Mouse (Mus musculus) c-Kit-negative CD71-positive TER-119-positive erythroid progenitor cells, embryonic 14.5 days (primary cell): ENCODE data around the gene Slc27a1.

ENCODE experiments used
- DNase-seq: peaks from one replicate; pipeline ENCODE4 v3.0.0-alpha.2; 2013; ENCODE audit warnings: low read depth, low spot score

The Slc27a1 gene

GRCm38 (mm10) chr8:71554644-71555043, 14.0 kb upstream of the Slc27a1 start:
- no peak for DNase-seq

DNA sequence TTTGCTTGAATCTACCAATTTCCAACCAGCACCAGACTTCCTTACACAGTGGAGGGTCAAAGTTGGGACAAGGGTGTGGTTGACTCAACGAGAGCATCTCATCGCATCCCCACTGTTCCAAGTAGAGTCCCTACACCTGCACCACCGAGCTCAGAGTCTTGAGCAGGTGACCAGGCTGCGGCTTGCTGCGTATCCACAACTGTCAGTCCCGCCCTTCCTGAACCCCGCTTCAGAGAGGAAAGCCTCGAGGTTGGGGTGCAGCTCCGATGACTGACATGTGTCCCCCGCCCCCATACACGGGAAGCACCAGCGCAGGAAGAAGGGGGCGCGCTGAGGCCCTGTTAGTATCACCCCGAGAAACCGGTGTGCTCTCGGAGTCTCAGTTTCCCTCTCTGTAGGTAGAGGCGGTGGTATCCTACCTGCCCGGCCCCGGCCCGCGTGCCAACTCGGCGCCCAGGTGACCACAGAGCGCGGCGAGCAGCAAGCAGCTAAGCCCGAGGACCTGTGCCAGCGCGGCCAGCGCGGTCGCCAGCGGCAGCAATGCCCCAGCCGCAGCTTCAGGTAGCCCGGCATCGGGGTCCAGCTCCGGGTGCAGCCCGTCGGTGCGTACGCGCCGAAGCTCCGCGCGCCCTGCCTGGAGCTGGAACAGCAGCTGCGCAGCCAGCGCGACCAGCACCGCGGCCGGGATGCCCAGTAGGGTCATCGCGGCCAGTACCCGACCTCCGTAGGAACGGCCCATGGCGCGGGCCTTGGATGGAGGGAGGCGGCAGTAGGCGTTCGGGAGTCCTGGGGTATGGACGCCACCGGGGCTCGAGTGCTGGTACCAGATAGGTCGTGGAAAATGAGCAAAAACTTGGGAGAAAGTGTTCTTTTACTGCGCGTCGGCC, 10.4 kb upstream of the Slc27a1 start, which contains the start of gene Tmem221:
Tmem221 (minus strand) TSS at position 801 of the 887 bp plus-strand sequence.
- no peak for DNase-seq

- DNase-seq = peak; percentile 63
Observed at GRCm38 (mm10) chr8:71558958-71559690, 9.6 kb upstream of the Slc27a1 start.

DNA sequence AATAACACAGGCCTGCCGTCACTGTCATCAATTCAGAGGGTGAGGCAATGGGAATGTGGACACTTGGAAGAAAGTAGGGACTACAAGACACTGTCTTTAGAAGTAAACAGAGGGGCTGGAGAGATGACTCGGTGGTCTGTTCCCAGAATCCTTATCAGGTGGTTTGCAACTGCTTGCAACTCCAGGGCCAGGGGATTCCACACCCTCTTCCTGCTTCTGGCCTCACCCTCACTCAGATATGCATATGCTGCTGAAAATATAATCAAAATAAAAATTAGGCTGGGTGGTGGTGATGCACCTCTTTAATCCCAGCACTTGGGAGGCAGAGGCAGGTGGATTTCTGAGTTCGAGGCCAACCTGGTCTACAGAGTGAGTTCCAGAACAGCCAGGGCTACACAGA, 8.6 kb upstream of the Slc27a1 start:
- DNase-seq = no peak

DNA sequence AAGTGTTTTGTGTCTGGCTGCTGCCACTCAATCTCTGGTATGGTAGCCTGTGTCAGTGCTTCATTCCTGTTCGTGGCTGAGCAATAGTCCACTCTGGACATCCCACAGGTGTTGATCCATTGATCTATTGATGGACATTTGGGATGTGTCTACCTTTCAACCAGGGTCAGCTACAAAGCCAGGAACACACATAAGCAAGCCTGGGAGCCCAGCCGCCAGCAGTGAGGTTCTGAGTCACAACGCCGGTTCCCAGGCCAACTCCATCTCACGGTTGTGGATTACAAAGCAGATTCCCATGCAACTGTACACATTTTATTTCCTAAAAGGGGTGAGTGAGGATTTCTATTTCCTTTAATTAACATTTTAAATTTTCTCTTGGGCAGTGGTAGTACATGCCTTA, 7.9 kb upstream of the Slc27a1 start:
- no peak for DNase-seq

DNA sequence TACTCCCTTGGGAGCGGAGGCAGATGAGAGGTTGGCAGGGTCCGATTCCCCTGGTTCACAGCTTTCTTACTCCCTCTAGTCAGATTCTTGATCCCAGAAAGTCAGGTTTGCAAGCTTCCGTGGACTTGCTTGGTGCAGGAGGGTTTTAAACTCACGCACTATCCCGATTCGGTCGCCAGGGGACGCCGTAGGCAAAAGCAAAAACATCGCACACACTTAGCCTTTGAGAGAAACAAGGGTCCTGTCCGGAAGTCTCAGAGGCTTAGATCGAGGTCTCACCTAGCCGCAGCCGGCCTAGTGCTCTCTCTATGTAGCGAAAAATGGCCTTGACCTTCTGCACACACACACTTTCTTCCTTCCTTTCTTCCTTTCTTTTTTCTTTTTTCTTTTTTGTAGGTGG, 7.3 kb upstream of the Slc27a1 start:
- DNase-seq = no peak

DNA sequence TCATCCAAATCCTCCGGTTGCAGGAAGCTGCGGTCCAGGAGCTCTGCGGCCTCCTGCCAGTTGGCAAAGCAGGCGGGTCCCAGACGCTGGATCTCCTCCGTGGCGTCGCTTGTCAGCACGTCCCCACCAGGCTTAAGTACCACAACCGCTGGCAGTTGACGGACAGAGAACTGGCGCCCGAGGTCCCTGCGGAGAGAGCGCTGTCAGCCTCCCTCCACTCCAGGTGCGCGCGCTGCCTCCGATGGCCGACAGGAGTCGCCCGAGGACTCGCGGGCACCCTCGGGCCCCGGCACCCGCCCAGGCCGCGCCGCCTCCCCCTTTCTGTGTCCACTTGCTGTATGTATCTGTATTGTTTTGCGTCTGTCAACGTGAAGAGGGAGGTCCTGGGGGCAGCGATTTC, 5.9 kb upstream of the Slc27a1 start:
- no peak for DNase-seq

DNA sequence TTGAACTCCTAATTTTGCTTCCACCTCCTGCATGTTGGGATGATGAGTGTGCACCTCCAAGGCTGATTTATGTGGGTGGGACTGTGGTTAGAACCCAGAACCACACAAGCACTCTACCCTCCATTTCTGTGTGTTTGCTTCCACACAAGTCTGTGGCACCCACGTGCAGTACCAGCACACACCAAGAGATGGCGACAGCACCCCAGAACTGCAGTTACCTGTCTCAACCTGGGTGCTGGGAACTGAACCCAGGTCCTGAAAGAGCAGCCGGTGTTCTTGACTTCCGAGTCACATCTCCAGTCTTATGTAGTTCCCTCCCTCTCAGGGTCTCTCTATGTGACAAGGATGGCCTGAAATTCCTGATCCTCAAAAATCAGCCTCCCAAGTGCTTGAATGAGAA, 4.7 kb upstream of the Slc27a1 start:
- no peak for DNase-seq

DNA sequence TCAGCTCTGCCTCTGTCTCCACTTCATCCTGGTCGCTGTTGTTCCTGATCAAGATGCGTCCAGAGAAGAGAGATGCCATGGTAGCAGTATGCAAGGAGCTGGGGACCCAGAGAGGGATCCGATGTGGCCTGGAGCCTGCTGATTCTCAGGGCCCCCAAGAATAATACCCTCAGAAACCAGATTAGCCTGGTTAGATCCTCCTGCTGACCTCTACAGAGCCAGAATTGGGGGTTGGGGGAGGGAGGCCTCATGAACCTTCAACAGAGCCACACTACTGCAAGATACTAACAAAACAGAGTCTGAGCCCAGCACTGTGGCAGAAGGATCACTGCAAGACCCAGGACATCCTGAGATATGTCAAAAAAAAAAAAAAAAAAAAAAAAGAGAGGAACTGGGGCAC, 2.2 kb upstream of the Slc27a1 start, which contains the start of gene Nxnl1:
Nxnl1 (minus strand) TSS at position 101 of the 400 bp plus-strand sequence.
- no peak for DNase-seq

DNA sequence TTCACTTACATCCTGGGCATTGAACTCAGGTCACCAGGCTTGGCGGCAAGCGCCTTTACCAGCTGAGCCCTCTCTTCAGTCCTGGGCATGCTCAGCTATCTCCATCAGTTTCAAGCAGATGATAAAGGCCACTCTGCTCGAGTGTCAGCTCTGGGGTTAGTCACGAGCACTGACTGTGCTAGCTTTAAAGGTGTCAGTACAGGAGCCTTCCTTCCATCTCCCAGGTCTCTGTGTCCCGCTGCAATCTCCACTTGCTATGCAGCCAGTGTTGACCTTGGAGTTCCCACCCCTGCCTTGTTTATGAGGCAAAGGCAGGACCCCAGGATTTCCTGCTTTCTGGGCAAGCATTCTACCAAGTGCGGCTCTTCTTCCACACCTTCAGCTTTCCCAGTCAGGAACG, 1.1 kb upstream of the Slc27a1 start:
- no peak for DNase-seq

GRCm38 (mm10) chr8:71568941-71569340, 259 bp downstream of the Slc27a1 start:
- no peak for DNase-seq

DNA sequence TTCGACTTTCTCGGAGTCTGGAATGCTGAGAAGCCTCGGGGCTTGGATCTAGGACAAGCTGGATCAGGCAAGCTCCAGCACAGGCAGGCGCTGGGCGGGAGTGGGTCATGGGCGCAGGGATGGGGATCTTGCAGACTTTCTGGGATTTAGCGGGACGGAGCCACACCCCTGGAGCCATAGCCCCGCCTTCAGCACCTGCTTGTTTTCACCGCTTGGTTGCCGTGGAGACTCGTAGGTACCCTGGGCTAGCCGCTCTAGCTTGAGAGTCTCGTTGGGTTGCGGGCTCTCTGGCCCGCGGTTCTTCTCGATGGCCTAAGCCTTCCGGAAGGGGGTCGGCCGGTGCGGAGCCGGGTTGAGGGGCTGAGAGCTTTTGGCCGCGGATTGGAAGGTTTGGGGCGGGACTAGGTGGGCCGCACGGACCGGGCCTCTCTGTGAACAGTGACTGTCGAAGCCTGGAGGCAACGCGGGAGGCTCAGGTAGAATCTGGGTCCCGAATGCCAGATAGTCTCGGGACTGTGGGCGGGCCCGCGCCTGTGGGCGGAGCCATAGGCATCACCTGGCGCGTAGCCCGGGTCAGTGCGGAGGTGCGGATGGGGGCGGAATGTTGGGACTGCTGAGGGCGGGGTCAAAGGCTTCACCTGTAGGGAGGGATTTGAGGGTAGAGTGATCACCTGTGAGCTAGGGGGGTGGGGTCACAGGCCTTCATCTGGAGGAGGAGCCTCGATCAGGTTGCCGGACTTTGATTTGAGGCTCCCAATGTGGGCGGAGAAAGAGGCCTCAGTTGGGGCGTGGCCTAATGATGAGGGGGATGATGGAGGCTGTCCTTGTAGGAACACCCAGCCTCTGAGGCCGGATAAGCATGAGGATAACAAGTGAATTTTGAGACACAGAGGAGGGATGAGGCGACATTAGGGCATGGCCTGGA, 946 bp downstream of the Slc27a1 start:
- DNase-seq = no peak

DNA sequence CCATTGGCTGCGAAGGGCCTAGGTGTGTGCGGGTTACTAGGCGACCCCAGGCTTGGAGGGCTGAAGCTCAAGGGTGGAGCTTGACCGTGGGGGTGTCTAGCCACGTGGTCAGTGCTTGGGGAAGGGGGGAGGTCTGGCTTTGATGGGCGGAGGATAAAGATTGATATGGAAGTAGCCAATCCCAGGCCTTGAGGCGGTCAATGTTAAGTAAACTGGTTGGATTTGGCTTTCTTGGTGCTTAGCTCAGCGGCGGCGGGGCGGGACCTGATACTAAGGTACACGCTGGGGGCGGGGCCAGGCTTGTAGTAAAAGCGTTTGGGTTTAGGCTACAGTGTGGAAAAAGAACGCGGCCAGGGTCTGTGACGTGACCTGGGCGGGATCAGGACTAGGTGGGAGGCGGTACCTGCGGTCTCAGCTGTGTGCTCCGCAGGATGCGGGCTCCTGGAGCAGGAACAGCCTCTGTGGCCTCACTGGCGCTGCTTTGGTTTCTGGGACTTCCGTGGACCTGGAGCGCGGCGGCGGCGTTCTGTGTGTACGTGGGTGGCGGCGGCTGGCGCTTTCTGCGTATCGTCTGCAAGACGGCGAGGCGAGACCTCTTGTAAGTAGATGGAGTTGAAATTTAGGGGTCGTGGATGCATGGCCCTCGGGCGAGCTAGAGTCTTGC, 1.7 kb downstream of the Slc27a1 start:
- no peak for DNase-seq

- no peak for DNase-seq
Observed at GRCm38 (mm10) chr8:71572077-71572476, 3.4 kb downstream of the Slc27a1 start.

GRCm38 (mm10) chr8:71572847-71573633, 4.4 kb downstream of the Slc27a1 start:
- DNase-seq = no peak

- no peak for DNase-seq
Observed at GRCm38 (mm10) chr8:71574426-71574825, 5.7 kb downstream of the Slc27a1 start.

GRCm38 (mm10) chr8:71575020-71575419, 6.3 kb downstream of the Slc27a1 start:
- DNase-seq = no peak

GRCm38 (mm10) chr8:71577856-71578387, 9.2 kb downstream of the Slc27a1 start:
- no peak for DNase-seq

DNA sequence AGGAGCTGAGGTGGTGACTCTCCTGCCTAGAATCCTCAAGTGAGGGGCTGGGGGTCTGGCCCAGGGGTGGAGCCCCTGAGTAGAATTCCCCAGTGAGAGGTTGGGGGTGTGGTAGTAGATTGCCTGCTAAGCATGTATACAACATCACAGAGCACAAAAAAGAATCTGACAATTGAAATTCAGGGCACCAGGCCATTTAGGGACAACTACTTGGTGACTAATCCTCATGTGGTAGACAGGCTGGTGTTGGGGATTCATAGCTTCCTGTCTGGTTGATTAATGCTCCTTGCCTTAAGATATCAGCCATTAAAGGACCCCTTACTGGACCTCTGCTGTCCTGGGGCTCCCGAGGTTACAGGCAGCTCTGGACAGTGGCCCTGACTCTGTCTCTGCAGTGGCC, 10.3 kb downstream of the Slc27a1 start:
- DNase-seq = no peak

DNA sequence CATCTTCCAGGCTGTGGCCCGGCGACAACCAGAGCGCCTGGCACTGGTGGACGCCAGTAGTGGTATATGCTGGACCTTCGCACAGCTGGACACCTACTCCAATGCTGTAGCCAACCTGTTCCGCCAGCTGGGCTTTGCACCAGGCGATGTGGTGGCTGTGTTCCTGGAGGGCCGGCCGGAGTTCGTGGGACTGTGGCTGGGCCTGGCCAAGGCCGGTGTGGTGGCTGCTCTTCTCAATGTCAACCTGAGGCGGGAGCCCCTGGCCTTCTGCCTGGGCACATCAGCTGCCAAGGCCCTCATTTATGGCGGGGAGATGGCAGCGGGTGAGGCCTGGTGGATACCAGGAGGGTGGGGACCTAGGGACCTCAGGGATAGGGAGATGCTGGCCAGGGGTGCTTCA, 10.8 kb downstream of the Slc27a1 start:
- no peak for DNase-seq
